Mouse (Mus musculus): ENCODE data around the gene Atxn7. TPM values are rescaled to one million over a fixed set of nuclear protein-coding genes. Genes with fewer than 3 reads are reported as not detected.
A peak's percentile ranks its signal among the peaks of the same experiment; 100 is the strongest.

Atxn7 gene
- polyA plus RNA-seq, 1 experiment from 2014 or later = 4.5 TPM

DNA sequence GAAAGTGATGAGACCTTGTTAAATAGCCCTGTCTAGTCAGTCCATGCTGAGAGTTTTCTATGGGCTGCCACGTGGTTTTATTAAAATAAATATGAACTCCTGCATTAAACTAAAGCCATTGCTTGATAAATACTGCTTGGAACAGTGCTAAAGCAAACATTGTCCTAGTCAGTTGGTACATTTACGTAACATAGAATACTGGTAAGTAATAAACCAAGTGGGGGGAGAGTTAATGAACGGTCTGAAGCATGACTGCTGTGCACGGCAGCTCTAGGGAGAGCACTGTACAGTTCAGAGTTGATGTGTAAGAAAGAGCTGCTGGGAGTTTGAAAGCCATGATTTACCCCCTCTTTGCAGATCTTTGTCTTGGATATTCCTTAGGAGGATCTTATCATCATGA, 110.2 kb downstream of the Atxn7 start:
- H3K4me3 ChIP-seq = no peak overlapping the region
- no peaks in the 10 kb centered on the region for H3K9me3 ChIP-seq
- DNase-seq (ENCODE audit: extremely low spot score, low spot score) = no peak
- peaks cover 67% of the 10 kb centered on the region for H3K4me1 ChIP-seq
- 67% methylated on average over 4 of the region's 4 CpGs for WGBS
- peaks cover 13% of the 10 kb centered on the region for H3K36me3 ChIP-seq (replicated peaks)
- peak overlapping the region; percentile 89 for H3K27ac ChIP-seq
- no peaks in the 10 kb centered on the region for H3K27me3 ChIP-seq (ENCODE audit: poor library complexity, severe bottlenecking)

DNA sequence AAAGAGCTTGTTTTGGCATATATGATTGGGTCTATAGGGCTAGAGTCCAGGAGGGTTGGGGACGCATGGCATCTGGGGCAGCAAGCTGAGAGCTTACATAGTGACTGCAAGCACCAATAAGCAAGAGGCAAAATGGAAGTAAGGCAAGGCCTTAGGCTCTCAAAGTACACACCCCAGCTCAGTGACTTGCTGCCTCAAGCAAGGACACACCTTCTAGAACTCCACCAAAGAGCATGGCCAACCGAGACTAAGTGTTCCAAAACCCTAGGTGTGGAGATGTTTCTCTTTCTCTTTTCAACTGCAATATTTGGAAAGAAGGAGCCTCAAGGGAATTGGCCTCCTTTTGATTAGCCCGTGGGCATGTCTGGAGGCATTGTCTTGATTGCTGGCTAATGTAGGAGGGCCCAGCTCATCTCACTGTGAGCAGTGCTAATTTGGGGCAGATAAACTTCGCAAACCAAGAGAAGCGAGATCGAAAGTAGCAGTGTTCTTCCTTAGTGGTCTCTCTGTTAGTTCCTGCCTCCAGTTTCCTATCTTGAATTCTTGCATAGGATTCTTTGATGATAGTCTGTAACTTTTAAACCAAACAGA, 119.5 kb downstream of the Atxn7 start:
- WGBS = 93% methylated on average over 6 of the region's 6 CpGs
- no peak for DNase-seq (ENCODE audit: extremely low spot score, low spot score)
- Histone ChIP-seq H3K36me3 (replicated peaks) (peaks cover 13% of the 10 kb centered on the region), H3K9me3 (no peaks in the 10 kb centered on the region), H3K4me3 (no peak overlapping the region), H3K27ac (no peak overlapping the region), H3K4me1 (no peaks in the 10 kb centered on the region), H3K27me3 (ENCODE audit: poor library complexity, severe bottlenecking) (no peaks in the 10 kb centered on the region)

DNA sequence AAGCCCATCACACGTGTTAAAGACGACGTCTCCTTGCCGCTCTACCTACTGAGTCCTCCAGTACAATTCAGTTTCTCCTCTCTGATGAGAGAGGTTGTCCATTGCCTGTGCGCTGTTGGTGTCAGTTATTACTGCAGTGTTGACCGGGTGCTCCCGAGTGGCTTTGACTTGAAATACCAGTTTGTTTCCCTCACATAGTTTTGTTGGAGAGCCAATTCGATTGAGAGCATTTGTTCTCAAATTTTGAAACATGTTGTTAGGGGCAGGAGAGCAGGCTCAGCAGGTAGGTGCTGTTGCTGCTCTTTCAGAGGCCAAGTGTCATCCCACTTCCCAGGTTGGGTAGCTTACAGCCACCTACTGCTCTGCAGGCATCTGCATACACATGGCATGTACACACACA, 122.6 kb downstream of the Atxn7 start:
- no peaks in the 10 kb centered on the region for H3K4me1 ChIP-seq
- no peak overlapping the region for H3K27ac ChIP-seq
- DNase-seq (ENCODE audit: extremely low spot score, low spot score) = no peak
- H3K9me3 ChIP-seq = no peaks in the 10 kb centered on the region
- H3K27me3 ChIP-seq (ENCODE audit: poor library complexity, severe bottlenecking) = no peaks in the 10 kb centered on the region
- H3K36me3 ChIP-seq (replicated peaks) = peaks cover 22% of the 10 kb centered on the region
- WGBS = 93% methylated on average over 8 of the region's 8 CpGs
- H3K4me3 ChIP-seq = no peak overlapping the region

GRCm38 (mm10) chr14:14086711-14087263, 125.5 kb downstream of the Atxn7 start:
- Histone ChIP-seq H3K36me3 (replicated peaks) (peaks cover 50% of the 10 kb centered on the region), H3K4me1 (no peaks in the 10 kb centered on the region), H3K27ac (no peak overlapping the region), H3K9me3 (no peaks in the 10 kb centered on the region), H3K27me3 (ENCODE audit: poor library complexity, severe bottlenecking) (no peaks in the 10 kb centered on the region), H3K4me3 (no peak overlapping the region)
- 86% methylated on average over 4 of the region's 4 CpGs for WGBS
- no peak for DNase-seq (ENCODE audit: extremely low spot score, low spot score)

GRCm38 (mm10) chr14:14087348-14087747, 126.1 kb downstream of the Atxn7 start:
- DNase-seq (ENCODE audit: extremely low spot score, low spot score) = no peak
- 91% methylated on average over 6 of the region's 6 CpGs for WGBS
- Histone ChIP-seq H3K27ac (no peak overlapping the region), H3K9me3 (no peaks in the 10 kb centered on the region), H3K27me3 (ENCODE audit: poor library complexity, severe bottlenecking) (no peaks in the 10 kb centered on the region), H3K36me3 (replicated peaks) (peaks cover 56% of the 10 kb centered on the region), H3K4me1 (no peaks in the 10 kb centered on the region), H3K4me3 (no peak overlapping the region)

DNA sequence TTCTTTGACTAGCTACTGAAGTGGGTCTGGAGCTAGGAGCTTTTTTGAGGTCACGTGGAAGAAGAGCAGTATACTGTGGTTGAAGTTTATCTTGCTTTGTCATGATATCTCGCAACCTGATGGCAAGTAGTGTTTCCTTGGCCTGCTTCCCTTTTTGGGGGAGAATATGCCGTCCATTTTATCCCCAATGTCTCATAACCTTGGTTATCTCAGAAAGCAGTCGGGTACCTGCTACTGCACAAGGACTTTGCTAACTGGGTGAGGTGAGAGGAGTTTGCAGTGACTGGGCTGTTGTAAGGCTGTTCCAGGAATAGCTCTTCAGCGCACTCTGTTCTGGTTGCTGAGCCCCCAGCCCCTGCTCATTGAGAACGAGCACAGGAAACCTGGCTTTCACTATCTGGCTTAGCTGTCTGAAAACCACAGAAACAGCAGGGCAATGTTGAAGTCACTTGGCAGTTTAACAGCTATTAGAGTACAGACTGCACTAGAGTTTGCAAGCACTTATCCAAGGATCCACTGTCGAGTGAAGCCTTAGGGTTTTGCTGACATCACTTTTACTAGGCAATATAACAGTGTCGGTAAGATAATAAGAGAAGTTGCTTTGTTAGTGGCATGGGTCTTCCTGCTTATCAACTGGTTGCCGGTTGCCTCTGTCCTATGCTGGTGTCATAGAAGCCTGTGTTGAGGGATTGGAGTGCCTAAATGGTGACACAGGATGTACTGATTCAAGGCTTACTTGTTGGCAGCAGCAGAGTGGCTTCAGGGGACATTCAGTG, 127.0 kb downstream of the Atxn7 start:
- 90% methylated on average over 9 of the region's 9 CpGs for whole genome bisulfite sequencing
- H3K36me3 ChIP-seq (replicated peaks) = peaks cover 64% of the 10 kb centered on the region

DNA sequence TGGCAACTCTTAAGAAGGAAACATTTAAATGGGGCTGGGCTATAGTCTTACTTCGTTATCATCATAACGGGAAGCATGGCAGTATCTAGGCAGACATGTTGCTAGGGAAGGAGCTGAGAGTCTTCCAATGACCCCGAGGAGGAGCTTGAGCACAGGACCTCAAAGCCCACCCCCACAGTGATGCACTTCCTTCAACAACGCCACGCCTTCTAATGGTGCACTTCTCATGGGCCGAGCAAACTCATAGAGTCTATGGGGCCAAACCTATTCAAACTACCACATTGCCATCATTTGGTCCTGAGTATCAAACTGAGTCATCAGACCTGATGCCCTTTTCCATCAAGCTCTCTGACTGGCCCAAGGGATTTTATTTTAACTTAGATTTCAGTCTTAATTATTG, 129.3 kb downstream of the Atxn7 start:
- Histone ChIP-seq H3K27me3 (ENCODE audit: poor library complexity, severe bottlenecking) (no peaks in the 10 kb centered on the region), H3K36me3 (replicated peaks) (peaks cover 69% of the 10 kb centered on the region), H3K27ac (no peak overlapping the region), H3K4me3 (no peak overlapping the region), H3K9me3 (no peaks in the 10 kb centered on the region), H3K4me1 (peaks cover 11% of the 10 kb centered on the region)
- no peak for DNase-seq (ENCODE audit: extremely low spot score, low spot score)
- WGBS = 93% methylated on average over 6 of the region's 6 CpGs

More for the DNA sequence above, 127.0 kb downstream of the Atxn7 start:
- Histone ChIP-seq H3K4me1 (no peaks in the 10 kb centered on the region), H3K27ac (no peak overlapping the region), H3K27me3 (ENCODE audit: poor library complexity, severe bottlenecking) (no peaks in the 10 kb centered on the region), H3K4me3 (no peak overlapping the region), H3K9me3 (no peaks in the 10 kb centered on the region)
- no peak for DNase-seq (ENCODE audit: extremely low spot score, low spot score)

DNA sequence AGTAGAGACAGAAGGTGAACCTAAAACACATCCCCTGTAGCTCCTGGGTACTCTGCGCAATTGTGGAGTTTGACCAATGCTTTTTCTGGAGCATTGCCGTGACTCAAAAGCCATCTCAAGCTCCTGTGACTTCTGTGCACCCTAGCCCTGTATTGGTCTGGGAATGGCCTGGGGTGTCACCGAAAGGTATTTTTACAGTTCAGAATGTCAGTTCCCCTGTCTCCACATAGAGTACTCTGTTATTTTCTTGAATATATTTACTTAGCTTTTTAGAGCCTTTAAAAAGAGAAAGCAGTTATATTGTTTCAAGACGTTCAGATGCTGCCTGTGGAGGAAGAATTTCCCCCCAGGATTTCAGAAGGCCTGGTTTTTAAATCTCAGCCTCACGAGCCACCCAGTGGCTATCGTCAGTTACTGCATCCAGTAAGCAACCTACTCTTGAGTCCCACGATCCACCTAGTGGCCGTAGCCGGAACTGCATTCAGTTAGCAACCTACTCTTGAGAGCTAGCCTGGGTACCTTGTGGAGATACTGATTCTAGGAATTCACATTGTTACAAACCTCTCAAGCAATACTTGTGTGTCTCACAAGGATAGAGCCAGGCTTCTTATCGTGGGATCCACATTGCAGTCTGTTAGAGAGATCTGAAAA, 137.2 kb downstream of the Atxn7 start:
- peak; percentile 84 for DNase-seq (ENCODE audit: extremely low spot score, low spot score)
- 0 out of 2 replicates have a peak overlapping the region, but pooled peaks have one; percentile 30 for H3K27ac ChIP-seq
- H3K4me1 ChIP-seq = peaks cover 16% of the 10 kb centered on the region
- H3K27me3 ChIP-seq (ENCODE audit: poor library complexity, severe bottlenecking) = no peaks in the 10 kb centered on the region
- H3K9me3 ChIP-seq = no peaks in the 10 kb centered on the region
- WGBS = 29% methylated on average over 10 of the region's 10 CpGs
- no peak overlapping the region for H3K4me3 ChIP-seq
- peaks cover 67% of the 10 kb centered on the region for H3K36me3 ChIP-seq (replicated peaks)

- H3K27ac ChIP-seq = no peak overlapping the region
- peaks cover 68% of the 10 kb centered on the region for H3K36me3 ChIP-seq (replicated peaks)
- H3K4me3 ChIP-seq = no peak overlapping the region
- WGBS = 92% methylated on average over 8 of the region's 8 CpGs
- H3K4me1 ChIP-seq = peaks cover 3% of the 10 kb centered on the region
- DNase-seq (ENCODE audit: extremely low spot score, low spot score) = no peak
- H3K27me3 ChIP-seq (ENCODE audit: poor library complexity, severe bottlenecking) = no peaks in the 10 kb centered on the region
- H3K9me3 ChIP-seq = no peaks in the 10 kb centered on the region
These were observed 139.6 kb downstream of the Atxn7 start for GRCm38 (mm10) chr14:14100773-14101280.

GRCm38 (mm10) chr14:14101296-14101695, 140.1 kb downstream of the Atxn7 start:
- WGBS = 90% methylated on average over 9 of the region's 9 CpGs
- no peak for DNase-seq (ENCODE audit: extremely low spot score, low spot score)
- peaks cover 63% of the 10 kb centered on the region for H3K36me3 ChIP-seq (replicated peaks)

DNA sequence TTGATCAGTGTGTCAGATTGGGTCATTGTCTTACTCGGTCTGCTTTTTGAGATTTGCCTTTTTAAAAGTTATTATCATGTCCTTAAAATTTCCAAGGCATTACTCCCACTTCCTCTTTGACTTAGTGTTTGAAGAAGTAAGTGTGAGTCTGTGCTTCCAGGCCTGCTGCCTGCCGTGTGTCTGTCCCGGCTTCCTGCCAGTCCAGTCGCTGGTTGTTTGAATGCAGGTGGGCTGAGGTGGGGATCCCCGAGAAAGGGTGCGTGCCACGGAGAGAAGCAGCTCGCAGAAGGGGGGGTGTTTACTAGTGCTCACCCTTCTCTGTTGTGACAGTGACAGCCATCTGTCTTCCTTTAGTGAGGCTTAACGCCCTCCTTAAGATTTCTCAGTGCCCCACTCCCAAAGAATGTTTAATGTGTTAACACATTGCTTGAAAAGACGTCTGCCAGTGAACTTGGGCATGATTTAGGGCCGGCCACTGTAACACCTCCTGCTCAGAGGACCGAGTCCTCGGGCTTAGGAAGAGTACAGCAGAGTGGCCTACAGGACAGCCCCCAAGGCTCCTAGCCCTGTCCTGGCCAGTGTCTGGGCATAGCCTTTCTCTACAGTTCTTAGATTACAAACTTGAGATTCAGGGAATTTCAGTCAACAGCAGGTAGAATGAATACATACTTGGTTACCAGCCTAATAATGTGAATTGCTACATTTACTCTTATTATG, 143.1 kb downstream of the Atxn7 start:
- Histone ChIP-seq H3K36me3 (replicated peaks) (peaks cover 59% of the 10 kb centered on the region), H3K4me3 (no peak overlapping the region)
- WGBS = 84% methylated on average over 13 of the region's 13 CpGs

More at GRCm38 (mm10) chr14:14101296-14101695, 140.1 kb downstream of the Atxn7 start:
- Histone ChIP-seq H3K27ac (no peak overlapping the region), H3K4me1 (no peaks in the 10 kb centered on the region), H3K4me3 (no peak overlapping the region), H3K9me3 (no peaks in the 10 kb centered on the region), H3K27me3 (ENCODE audit: poor library complexity, severe bottlenecking) (no peaks in the 10 kb centered on the region)

GRCm38 (mm10) chr14:14104930-14105318, 143.7 kb downstream of the Atxn7 start:
- DNase-seq (ENCODE audit: extremely low spot score, low spot score) = no peak
- Histone ChIP-seq H3K27me3 (ENCODE audit: poor library complexity, severe bottlenecking) (no peaks in the 10 kb centered on the region), H3K36me3 (replicated peaks) (peaks cover 53% of the 10 kb centered on the region), H3K27ac (no peak overlapping the region), H3K4me1 (no peaks in the 10 kb centered on the region), H3K4me3 (no peak overlapping the region), H3K9me3 (no peaks in the 10 kb centered on the region)
- WGBS = 87% methylated on average over 2 of the region's 2 CpGs

More for the DNA sequence above, 143.1 kb downstream of the Atxn7 start:
- Histone ChIP-seq H3K9me3 (no peaks in the 10 kb centered on the region), H3K27me3 (ENCODE audit: poor library complexity, severe bottlenecking) (no peaks in the 10 kb centered on the region), H3K4me1 (no peaks in the 10 kb centered on the region), H3K27ac (no peak overlapping the region)
- DNase-seq (ENCODE audit: extremely low spot score, low spot score) = no peak

Data from forebrain, embryonic 10.5 days (tissue).